Mouse (Mus musculus): ENCODE data around the gene Ciao1. TPM values are rescaled to one million over a fixed set of nuclear protein-coding genes. Genes with fewer than 3 reads are reported as not detected.
A peak's percentile ranks its signal among the peaks of the same experiment; 100 is the strongest.
"Not testable (repeated sequence)": the region's sequence is repeated elsewhere in the genome, so short reads cannot be mapped to it uniquely, and the experiment has no call there.

Gene Ciao1
- total RNA-seq (2021): 10 to 100 TPM; 63.6 to 64.1 TPM
- long read RNA-seq, transcript Ciao1-201 (7 exons, 3,075 nt): major isoform, 27 of 29 reads
- long read RNA-seq, partial matches to known transcripts: 0 of 29 reads
- long read RNA-seq, other reads (novel, unspliced or antisense): 1 of 29 reads

DNA sequence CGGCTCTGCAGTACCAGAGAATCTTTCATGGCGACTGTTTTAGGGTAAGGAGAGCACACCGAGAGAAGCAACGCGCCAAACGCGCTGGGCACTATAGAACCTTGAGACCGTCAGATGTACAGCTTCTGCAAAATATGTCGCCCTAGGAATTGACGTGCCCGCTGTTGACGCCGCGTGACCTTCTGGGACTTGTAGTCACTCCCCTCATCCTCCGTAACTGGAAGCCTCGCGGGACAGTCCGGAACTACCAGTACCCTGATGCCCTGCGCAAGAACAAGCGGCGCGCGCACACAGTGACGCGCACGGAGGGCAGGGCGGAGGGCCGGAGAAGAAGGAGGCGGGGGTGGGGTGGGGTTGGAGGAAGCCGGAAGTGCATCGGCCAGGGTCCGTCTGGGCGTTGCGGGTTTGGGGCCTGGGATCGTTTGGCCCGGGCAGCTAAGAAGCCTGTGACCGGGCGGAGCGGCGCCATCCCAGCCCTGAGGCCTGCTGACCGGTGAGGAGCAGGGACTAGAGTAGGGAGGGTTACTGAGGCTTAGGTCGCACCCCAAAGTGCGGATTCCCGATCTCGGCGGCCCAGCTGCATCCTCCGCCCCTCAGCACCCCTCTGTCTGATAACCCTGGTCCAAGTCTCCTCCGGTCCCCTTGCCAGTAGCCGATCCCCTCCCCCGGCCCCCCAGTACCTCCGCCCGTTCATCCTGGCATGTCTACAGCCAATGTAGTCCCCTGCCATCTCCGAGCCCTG lies at the start of gene Ciao1, which contains the start of gene Tmem127:
Gene Ciao1 (minus strand): TSS at position 225 of the 742 bp plus-strand sequence.
Gene Tmem127 (plus strand): TSS at position 317 of the 742 bp plus-strand sequence.
- DNase-seq (ENCODE audit: low spot score in 2 of 2): peak; percentile 95 to 96

DNA sequence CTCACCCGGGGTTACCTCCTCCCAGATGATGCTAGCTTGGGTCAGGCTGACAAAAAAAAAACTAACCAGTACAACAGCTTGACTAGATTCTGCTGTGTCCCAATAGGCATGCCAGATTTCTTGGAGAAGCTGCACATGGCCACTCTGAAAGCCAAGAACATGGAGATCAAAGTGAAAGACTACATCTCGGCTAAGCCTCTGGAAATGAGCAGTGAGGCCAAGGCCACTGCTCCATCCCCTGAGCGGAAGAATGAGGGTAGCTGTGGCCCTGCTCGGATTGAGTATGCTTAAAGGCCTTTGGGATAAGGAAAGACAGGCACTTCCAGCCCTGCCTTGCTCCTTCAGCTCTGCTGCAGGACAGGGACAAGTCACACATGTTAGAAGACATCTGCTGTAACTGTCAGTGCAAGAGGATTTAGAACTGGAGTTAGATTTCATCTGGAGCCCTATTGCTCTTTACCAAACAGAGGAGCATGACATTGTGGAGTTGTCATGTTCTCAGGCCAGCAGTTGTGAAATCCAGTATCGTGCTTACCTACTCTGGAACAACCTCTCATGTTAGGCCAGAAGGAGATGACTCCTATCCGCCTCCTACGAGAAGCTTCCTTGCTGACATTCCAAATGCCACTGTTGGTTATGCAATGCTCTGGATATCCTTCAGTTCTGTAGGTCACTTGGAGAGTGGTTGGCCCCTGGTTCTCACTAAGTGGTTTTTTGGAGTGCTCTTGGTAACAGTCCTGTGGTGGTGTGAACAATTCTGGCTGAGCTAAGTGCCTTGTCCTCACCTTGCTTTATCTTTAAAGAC lies 49.6 kb upstream of the Ciao1 start:
- DNase-seq (ENCODE audit: low spot score in 2 of 2): no peak

GRCm38 (mm10) chr2:127292250-127292649 lies 44.6 kb upstream of the Ciao1 start:
- no peak for DNase-seq (ENCODE audit: low spot score in 2 of 2)

GRCm38 (mm10) chr2:127278162-127278561 lies 30.5 kb upstream of the Ciao1 start:
- DNase-seq (ENCODE audit: low spot score in 2 of 2): no peak

DNA sequence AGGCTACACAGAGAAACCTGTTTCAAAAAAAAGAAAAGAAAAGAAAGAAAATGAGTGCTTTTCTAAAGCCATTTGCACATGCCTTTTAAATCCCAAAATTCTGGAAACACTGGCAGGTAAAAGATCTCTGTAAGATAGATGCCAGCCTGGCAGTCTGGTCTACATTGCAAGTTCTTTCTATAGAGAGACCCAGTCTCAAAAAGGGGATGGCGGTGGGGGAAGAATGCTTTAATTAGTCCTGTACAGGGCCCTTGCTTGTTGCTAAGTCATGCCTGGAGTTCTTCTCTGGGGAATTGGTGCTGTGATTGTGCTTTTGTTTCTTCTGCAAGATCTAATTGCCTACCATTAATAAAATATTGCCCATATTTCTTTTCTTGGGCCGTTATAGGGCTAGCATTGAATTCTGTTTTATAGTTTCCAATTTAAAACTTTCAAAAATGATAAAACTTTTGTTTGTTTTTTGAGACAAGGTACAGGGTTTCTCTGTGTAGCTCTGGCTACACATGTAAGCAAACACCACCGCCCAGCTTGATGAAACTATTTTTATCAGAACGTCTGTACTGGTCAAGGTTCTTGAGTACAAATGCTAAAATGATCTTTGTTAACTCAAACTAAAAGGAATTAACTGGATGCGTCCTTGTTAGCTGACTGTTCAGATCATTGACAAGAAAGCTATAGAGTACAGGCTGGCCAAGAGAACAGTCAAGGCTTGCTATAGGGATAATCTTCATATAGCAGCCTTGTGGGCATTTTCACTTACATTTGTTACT lies 28.1 kb upstream of the Ciao1 start:
- DNase-seq (ENCODE audit: low spot score in 2 of 2): no peak

DNA sequence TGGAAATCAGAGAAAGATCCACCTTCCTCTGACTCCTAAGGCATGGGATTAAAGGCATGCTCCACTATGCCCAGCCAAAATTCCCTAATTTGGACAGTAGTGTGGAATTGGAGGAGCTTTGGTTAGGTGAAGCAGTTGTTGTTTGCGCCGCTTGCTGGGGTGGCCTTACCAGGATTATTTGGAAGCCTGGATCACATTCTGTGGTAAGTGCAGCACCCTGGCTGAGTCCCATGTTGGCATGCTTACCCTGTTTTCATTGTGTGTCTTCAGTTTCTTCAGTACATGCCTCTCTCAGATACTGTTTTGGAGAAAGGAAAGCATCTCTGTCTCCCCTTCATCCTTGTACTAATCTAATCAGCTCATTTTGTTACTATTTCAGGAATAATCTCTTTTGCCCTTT lies 27.0 kb upstream of the Ciao1 start:
- DNase-seq (ENCODE audit: low spot score in 2 of 2): no peak

DNA sequence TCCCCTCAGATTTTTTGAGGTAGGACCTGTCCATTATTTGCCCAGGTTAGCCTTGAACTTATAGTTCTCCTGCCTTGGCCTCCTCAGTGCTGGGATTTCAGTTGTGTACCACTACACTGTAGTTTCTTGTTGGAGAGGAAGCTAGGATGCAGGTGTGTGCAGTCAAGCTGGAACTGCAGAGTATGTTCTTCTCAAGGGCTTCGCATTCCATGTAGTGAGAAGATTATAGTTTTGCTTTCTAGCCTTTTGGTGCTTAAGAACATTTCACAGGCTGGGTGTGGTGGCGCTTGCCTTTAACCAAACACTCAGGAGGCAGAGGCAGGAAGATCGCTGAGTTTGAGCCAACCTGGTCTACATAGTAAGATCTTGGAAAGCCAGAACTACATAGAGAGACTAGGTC lies 25.2 kb upstream of the Ciao1 start:
- DNase-seq (ENCODE audit: low spot score in 2 of 2): no peak

- not testable (repeated sequence) for DNase-seq (ENCODE audit: low spot score in 2 of 2)
These were observed 24.4 kb upstream of the Ciao1 start for GRCm38 (mm10) chr2:127272049-127272448.

GRCm38 (mm10) chr2:127271042-127271515 lies 23.5 kb upstream of the Ciao1 start:
- DNase-seq (ENCODE audit: low spot score in 2 of 2): no peak

DNA sequence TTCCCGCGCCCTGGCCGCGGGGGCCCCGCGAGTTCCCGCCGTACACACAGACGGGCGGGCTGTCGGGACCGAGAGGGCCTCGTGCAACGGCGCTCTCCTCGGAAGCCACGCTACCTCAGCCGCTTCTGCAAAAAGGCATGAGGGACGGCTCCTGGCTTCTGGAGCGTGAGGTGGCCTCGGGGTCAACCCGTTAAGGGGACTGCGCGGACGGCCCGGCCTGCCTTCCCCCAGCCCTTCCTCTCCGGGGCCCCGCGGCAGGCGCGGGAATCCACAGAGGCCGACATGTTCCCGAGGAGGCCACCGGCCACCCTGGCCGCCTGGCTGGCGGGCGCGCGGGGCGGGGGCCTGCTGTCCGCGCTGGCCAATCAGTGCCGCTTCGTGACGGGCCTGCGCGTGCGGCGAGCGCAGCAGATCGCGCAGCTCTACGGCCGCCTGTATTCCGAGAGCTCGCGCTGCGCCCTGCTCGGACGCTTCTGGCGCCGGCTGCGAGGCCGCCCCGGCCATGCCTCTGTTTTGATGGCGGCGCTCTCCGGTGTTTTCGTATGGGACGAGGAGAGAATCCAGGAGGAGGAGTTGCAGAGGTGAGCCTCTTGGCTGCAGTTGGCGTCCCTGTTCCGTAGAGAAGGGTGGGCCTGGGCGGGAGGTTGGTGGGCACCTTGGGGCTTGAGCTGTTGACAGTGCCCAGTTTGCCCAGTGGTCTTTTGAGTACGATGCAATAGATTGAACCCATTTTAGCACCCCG lies 22.9 kb upstream of the Ciao1 start:
- peak; percentile 75 to 85 for DNase-seq (ENCODE audit: low spot score in 2 of 2)

- DNase-seq (ENCODE audit: low spot score in 2 of 2): peak; percentile 93 to 95
These were observed 22.1 kb upstream of the Ciao1 start, which contains the start of gene Stard7 for GRCm38 (mm10) chr2:127269491-127270299. Stard7 (plus strand) TSS chr2:127270218.

GRCm38 (mm10) chr2:127267854-127268253 lies 20.2 kb upstream of the Ciao1 start:
- no peak for DNase-seq (ENCODE audit: low spot score in 2 of 2)

GRCm38 (mm10) chr2:127262480-127262879 lies 14.9 kb upstream of the Ciao1 start:
- no peak for DNase-seq (ENCODE audit: low spot score in 2 of 2)

DNA sequence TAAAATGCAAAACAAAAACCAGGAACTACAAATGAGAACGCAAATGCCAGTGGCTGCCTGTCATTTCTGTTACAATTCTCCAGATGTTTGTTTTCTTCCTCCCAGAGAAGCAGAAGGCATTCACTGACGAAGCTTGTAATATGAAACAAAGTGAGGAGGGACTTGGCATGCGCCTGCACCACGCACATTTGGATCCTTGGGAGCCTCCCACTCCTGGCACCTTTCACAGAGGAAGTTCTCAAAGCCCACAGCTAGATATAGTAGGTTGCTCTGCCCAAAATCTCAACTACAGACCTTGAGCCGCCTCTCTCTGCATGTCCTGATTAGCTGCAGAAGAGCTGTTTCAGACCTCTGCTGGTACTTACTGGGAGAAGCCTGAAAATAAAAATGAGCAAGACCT lies 11.7 kb upstream of the Ciao1 start:
- no peak for DNase-seq (ENCODE audit: low spot score in 2 of 2)

- no peak for DNase-seq (ENCODE audit: low spot score in 2 of 2)
These were observed 7.7 kb upstream of the Ciao1 start for GRCm38 (mm10) chr2:127255294-127255693.

- DNase-seq (ENCODE audit: low spot score in 2 of 2): no peak
These were observed 7.1 kb upstream of the Ciao1 start for GRCm38 (mm10) chr2:127254604-127255134.

DNA sequence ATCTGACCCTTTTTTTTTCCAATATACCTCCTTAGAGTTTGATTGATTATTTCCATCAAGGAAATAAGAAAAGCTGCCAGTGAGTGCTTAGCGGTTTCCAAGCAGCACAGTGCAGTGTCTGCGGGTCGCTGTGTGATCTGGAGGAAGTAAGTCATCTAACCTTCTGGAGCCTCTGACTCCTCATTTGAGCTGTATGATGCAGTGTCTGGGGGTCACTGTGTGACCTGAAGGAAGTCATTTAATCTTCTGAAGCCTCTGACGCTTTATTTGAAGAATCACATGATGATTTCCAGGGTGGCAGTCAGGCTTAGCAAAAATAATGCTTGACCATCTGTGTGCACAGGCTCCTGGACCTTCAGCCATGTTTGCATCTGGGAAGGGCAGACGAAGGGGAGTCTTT lies 5.2 kb upstream of the Ciao1 start:
- DNase-seq (ENCODE audit: low spot score in 2 of 2): no peak

DNA sequence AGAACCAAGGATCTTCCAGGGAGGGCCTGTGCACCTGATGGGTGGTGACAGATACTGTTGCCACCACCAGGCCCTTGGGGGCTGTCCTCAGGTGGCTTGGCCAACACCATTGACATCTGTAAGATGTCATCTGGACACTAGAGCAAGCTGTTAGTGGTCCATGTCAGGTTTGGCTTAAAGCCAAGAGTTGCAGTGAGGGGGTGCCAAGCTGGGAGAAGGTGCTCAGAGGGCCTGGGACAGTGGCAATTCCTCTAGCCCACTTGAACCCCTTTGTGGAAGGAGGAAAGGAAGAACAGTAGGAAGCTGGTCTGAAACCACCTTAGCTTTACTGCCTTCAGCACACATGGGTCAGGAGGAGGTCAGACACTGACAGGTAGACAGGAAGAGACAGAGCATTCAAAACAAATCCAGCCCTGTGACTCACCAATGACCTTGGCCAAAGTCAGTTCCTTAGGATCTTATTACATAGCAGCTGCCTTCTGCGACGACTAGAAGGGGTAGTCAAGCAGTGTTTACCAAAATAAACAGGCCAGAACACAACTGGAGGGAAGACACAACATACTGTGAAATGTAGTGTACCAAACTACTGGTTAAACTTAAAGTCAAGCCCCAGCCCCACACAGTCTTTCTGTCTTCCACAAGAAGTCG lies 4.4 kb upstream of the Ciao1 start:
- DNase-seq (ENCODE audit: low spot score in 2 of 2): no peak

DNA sequence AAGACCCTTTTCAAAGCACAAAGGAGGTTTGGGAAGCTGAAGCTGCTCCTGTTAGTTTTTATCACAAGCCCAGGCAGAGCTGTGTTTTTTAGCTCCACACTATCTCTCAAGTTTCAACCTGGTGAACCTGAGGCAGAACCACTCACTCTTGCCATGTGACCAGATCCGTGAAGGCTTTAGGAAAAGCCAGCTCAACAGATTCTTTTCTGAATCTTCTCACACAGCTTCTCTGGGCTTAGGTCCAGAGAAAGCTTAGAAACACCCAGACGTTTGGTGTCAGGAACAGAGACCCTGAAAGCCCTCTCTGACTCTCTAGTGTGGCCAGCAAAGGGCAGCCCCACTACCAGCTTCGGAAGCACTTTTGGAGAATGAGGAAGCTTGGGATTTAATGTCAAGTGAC lies 3.8 kb upstream of the Ciao1 start:
- DNase-seq (ENCODE audit: low spot score in 2 of 2): no peak
